Mouse (Mus musculus) midbrain, embryonic 10.5 days (tissue): ENCODE results near the gene Pofut2. TPM values are rescaled to one million over a fixed set of nuclear protein-coding genes. Genes with fewer than 3 reads are reported as not detected.
A peak's percentile ranks its signal among the peaks of the same experiment; 100 is the strongest.

ENCODE experiments used
- DNase-seq: peaks from one replicate; pipeline ENCODE4 v3.0.0-alpha.2; 2017; ENCODE audit warnings: low spot score
- H3K27ac ChIP-seq: fragments of 300-500 bp; sonication (generic); replicated peaks from 2 replicates; pipeline ENCODE4 v1.5.1; 2016; ENCODE audit warnings: mild to moderate bottlenecking
- H3K27me3 ChIP-seq: fragments of 300-500 bp; sonication (generic); 2 replicates; pipeline ENCODE4 v1.6.1; 2016; ENCODE audit warnings: low read depth, mild to moderate bottlenecking; ENCODE audit not compliant: poor library complexity, severe bottlenecking
- H3K36me3 ChIP-seq: fragments of 300-500 bp; sonication (generic); 2 replicates; pipeline ENCODE4 v1.6.1; 2016; ENCODE audit warnings: mild to moderate bottlenecking, moderate library complexity
- H3K4me1 ChIP-seq: fragments of 300-500 bp; sonication (generic); 2 replicates; pipeline ENCODE4 v1.6.1; 2016
- H3K4me3 ChIP-seq: fragments of 300-500 bp; sonication (generic); 2 replicates; pipeline ENCODE4 v1.5.1; 2016; ENCODE audit warnings: mild to moderate bottlenecking, moderate library complexity
- H3K9me3 ChIP-seq: fragments of 300-500 bp; sonication (generic); replicated peaks from 2 replicates; pipeline ENCODE4 v1.6.1; 2016; ENCODE audit warnings: mild to moderate bottlenecking
- WGBS: fragments of 180-500 bp; shearing (Covaris S2); methylation state at CpG from one replicate; pipeline ENCODE4 v1.1.7; 2016; 5-methylcytosine and 5-hydroxymethylcytosine counted together
- polyA plus RNA-seq: library from polyadenylated mRNA; unstranded; fragments of >200 nt; fragmentation: Nextera tagmentation; extraction: Ambion mirVana; gene quantifications from 2 replicates; pipeline ENCODE4 v1.2.1, GENCODE M21; 2016

Gene Pofut2
- polyA plus RNA-seq, 1 experiment from 2014 or later: 82.2 TPM

- no peak for DNase-seq
- Histone ChIP-seq H3K9me3 (no peaks in the 10 kb centered on the region), H3K4me3 (no peak overlapping the region), H3K4me1 (peaks cover 5% of the 10 kb centered on the region; the same call in 1 of the 2 replicates), H3K27ac (no peak overlapping the region), H3K36me3 (no peaks in the 10 kb centered on the region), H3K27me3 (no peaks in the 10 kb centered on the region)
- WGBS: 92% methylated on average over 5 of the region's 5 CpGs
Measured at GRCm38 (mm10) chr10:77288639-77289195, 29.7 kb downstream of the Pofut2 start.

DNA sequence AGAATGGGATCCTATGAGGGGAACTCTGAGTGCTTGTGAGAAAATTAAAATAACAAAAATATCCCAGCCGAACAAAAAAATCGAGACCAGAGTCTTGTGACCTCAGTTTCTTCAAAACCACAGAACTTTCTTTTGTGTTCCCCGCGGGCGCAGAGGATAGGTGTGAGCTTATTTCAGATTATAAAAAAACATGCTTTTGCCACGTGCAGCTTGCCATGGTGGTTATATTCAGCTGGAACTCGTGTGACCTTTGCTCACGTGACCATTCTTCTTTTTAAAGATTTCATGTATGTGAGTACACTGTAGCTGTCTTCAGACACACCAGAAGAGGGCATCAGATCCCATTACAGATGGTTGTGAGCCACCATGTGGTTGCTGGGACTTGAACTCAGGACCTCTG, 30.5 kb downstream of the Pofut2 start:
- no peak overlapping the region for H3K27ac ChIP-seq
- DNase-seq: no peak
- no peaks in the 10 kb centered on the region for H3K4me1 ChIP-seq
- H3K4me3 ChIP-seq: no peak overlapping the region
- 89% methylated on average over 8 of the region's 8 CpGs for WGBS
- peaks cover 4% of the 10 kb centered on the region; the same call in 1 of the 2 replicates for H3K36me3 ChIP-seq
- no peaks in the 10 kb centered on the region for H3K27me3 ChIP-seq
- no peaks in the 10 kb centered on the region for H3K9me3 ChIP-seq

- H3K4me3 ChIP-seq: no peak overlapping the region
- 84% methylated on average over 17 of the region's 17 CpGs for WGBS
- peaks cover 13% of the 10 kb centered on the region; the same call in 1 of the 2 replicates for H3K36me3 ChIP-seq
- H3K27me3 ChIP-seq: no peaks in the 10 kb centered on the region
- H3K27ac ChIP-seq: no peak overlapping the region
- no peaks in the 10 kb centered on the region for H3K9me3 ChIP-seq
- no peak for DNase-seq
- H3K4me1 ChIP-seq: no peaks in the 10 kb centered on the region
Measured at GRCm38 (mm10) chr10:77290624-77291366, 31.8 kb downstream of the Pofut2 start.

- WGBS: 88% methylated on average over 12 of the region's 12 CpGs
- no peak for DNase-seq
- Histone ChIP-seq H3K36me3 (peaks cover 13% of the 10 kb centered on the region; the same call in 1 of the 2 replicates), H3K27me3 (no peaks in the 10 kb centered on the region), H3K4me1 (peaks cover 3% of the 10 kb centered on the region; the same call in 1 of the 2 replicates), H3K27ac (no peak overlapping the region), H3K9me3 (no peaks in the 10 kb centered on the region), H3K4me3 (no peak overlapping the region)
Measured at GRCm38 (mm10) chr10:77294691-77295090, 35.7 kb downstream of the Pofut2 start.

GRCm38 (mm10) chr10:77298621-77299020, 39.6 kb downstream of the Pofut2 start:
- WGBS: 91% methylated on average over 8 of the region's 8 CpGs
- Histone ChIP-seq H3K27me3 (no peaks in the 10 kb centered on the region), H3K36me3 (peaks cover 18% of the 10 kb centered on the region), H3K4me1 (peaks cover 3% of the 10 kb centered on the region; the same call in 1 of the 2 replicates), H3K9me3 (no peaks in the 10 kb centered on the region), H3K4me3 (no peak overlapping the region), H3K27ac (no peak overlapping the region)
- DNase-seq: no peak

DNA sequence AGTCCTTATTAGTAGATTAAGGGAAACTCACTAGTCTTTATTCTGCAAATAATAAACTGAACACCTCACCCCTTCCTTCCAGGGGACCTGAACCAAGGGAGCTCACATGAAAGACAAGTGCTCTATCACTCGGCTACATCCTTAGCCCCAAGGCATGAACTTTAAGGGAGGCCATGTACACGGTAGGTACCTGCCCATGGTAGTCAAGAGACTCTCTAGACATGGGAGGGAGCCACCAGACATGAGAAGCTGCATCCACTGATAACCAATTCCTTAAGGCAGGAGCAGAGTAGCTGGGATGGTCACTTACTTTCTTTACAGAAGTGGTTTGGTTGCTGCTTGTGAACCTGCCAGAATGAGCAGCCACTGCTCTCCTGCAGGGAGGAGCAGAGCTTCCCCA, 40.2 kb downstream of the Pofut2 start:
- WGBS: 86% methylated on average over 2 of the region's 2 CpGs
- Histone ChIP-seq H3K4me3 (no peak overlapping the region), H3K27ac (no peak overlapping the region), H3K36me3 (peaks cover 16% of the 10 kb centered on the region), H3K4me1 (peaks cover 5% of the 10 kb centered on the region), H3K27me3 (no peaks in the 10 kb centered on the region), H3K9me3 (no peaks in the 10 kb centered on the region)
- DNase-seq: no peak

DNA sequence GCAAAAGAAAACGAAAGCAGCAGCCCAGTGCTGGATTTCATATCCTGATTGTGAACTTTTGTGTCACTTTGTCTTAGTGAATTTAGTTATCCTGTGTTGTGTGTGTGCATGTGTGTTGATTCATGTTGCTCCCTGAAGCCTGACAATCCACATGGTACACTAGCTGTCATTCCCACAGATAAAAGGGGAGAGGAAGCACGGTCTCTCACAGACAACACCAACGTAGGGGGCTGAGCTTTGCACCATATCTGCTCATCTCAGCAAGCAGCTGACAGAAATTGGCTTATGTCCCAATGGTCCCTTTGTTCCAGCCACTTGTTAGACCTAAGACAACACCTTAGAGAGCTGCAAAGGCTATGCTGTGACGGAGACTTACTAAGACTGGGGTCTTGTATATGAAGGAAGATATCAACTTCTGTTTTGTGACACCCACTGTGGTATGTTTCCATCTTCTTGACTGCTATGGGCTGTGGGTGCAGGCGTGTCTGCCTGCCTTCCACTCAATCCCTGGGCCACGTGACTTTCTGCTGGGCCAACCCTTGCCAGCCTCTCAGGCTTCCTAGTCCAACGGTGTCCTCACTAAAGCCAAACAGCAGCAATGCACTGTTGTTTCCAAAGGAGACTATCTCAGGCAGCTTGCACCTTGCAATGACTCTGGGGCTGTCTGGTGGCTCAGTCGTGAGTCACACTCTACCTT, 41.4 kb downstream of the Pofut2 start:
- no peak for DNase-seq
- 87% methylated on average over 8 of the region's 8 CpGs for WGBS
- no peak overlapping the region for H3K27ac ChIP-seq
- no peak overlapping the region for H3K4me3 ChIP-seq
- peaks cover 17% of the 10 kb centered on the region for H3K4me1 ChIP-seq
- H3K36me3 ChIP-seq: peaks cover 7% of the 10 kb centered on the region; the same call in 1 of the 2 replicates
- no peaks in the 10 kb centered on the region for H3K9me3 ChIP-seq
- no peaks in the 10 kb centered on the region for H3K27me3 ChIP-seq

DNA sequence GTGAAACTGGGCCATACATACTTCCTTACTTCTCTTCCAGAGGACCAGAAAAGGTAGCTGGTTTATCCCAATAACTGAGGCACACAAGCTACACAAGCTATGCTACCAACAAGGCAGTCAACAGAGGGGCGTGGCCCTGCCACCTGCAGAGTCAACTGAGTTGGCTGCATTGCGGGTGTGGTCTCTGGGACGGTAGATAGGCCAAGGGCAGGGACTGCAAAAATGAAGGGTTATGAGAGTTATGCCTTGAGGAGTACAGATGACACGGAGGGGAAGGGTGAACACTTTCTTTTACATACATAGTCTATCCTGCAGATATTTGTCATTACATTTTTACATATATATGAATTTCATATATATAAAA, 41.9 kb downstream of the Pofut2 start:
- H3K9me3 ChIP-seq: no peaks in the 10 kb centered on the region
- 92% methylated on average over 4 of the region's 4 CpGs for WGBS
- peaks cover 22% of the 10 kb centered on the region for H3K4me1 ChIP-seq
- no peak for DNase-seq
- H3K36me3 ChIP-seq: peaks cover 5% of the 10 kb centered on the region; the same call in 1 of the 2 replicates
- H3K27ac ChIP-seq: no peak overlapping the region
- H3K27me3 ChIP-seq: no peaks in the 10 kb centered on the region
- H3K4me3 ChIP-seq: no peak overlapping the region

DNA sequence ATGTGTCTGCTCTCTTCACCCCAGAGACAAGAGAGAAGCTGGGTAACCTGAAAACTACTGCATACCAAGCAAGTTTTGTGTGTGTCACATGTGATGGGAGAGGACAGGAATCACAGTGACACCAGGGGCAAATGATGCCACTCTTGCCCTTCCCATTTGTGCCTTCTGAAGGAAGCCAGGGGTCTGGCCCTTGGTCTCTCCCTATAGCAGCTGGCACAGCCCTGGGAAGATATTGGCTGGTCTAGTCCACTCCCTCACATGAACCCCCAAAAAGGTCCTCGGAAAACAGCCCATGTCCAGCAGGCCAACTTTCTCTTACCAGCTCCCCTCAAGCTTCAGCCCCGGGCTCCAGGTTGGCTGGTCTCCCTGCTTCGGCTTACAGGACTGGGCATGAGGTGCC, 45.3 kb downstream of the Pofut2 start:
- peaks cover 5% of the 10 kb centered on the region; the same call in 1 of the 2 replicates for H3K36me3 ChIP-seq
- H3K4me1 ChIP-seq: peaks cover 24% of the 10 kb centered on the region
- no peak for DNase-seq
- H3K27me3 ChIP-seq: no peaks in the 10 kb centered on the region
- peak overlapping the region; percentile 42; the same call in 1 of the 2 replicates for H3K27ac ChIP-seq
- H3K4me3 ChIP-seq: no peak overlapping the region
- no peaks in the 10 kb centered on the region for H3K9me3 ChIP-seq
- 65% methylated on average over 3 of the region's 3 CpGs for WGBS

DNA sequence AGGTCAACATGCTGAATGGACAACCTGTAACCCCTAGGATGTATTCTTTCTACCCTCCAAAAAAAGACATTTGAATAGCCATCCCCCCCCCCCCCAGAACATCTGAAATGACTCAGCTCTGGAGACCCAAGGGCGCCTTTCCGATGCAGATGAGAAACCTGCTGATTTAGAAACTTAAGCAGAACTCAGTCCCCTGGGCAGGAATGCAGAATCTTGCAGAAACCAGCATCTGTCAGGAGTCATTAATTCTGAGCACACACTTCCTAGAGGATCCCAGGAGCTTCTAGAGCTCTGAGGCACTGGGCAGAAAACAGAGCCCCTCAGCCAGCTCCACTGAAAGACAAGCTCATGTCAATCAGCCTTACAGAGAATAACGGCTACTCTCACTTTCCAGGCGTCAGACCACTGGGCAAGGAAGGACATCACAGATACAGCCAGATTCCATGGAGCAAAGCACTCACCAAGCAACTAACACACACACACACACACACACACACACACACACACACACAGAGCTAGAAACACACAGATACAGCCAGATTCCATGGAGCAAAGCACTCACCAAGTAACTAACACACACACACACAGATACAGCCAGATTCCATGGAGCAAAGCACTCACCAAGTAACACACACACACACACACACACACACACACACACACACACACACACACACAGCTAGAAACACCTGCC, 46.0 kb downstream of the Pofut2 start:
- peaks cover 5% of the 10 kb centered on the region; the same call in 1 of the 2 replicates for H3K36me3 ChIP-seq
- H3K4me3 ChIP-seq: no peak overlapping the region
- H3K27me3 ChIP-seq: no peaks in the 10 kb centered on the region
- H3K27ac ChIP-seq: peak overlapping the region; percentile 42
- 18% methylated on average over 4 of the region's 4 CpGs for WGBS
- H3K4me1 ChIP-seq: peaks cover 24% of the 10 kb centered on the region
- no peak for DNase-seq
- no peaks in the 10 kb centered on the region for H3K9me3 ChIP-seq

DNA sequence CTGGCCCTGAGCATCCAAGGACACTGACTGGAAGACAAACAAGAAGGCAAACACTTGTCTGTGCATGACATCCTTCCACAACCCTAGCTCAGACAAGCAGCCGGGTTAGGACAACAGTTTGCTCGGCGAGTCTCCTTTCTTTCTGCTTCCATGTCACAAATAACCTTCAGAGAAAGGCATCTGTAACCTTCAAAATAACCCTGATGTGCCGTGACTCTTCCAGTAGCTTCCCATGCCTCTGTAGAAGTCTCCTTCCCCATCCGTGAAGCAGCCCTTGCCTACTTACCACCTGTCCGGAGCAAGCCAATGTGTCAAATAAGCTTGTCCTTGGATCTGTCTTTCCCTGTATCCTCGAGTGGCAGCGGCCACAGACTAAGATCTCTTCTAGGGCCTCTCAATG, 46.7 kb downstream of the Pofut2 start:
- H3K4me3 ChIP-seq: no peak overlapping the region
- no peaks in the 10 kb centered on the region for H3K27me3 ChIP-seq
- H3K4me1 ChIP-seq: peaks cover 24% of the 10 kb centered on the region
- H3K36me3 ChIP-seq: peaks cover 5% of the 10 kb centered on the region; the same call in 1 of the 2 replicates
- 82% methylated on average over 8 of the region's 8 CpGs for WGBS
- no peak for DNase-seq
- peak overlapping the region; percentile 42 for H3K27ac ChIP-seq
- H3K9me3 ChIP-seq: no peaks in the 10 kb centered on the region

DNA sequence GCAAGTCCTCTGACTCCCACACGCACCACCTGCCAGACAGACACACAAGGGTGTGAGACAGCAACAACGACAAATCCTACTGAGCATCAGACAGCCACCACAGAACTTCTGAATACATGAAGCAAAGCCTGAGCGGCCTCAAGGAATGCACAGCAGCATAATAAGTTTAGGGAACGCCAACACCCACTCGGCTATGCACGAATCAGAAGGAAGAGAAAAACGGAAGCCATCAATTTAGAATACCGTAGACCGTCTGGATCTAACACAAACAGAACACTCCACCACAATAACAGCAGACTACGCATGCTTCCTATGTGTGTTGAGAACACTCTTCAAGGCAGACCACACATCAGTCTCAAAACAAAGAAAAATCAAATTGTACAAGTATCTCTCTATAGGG, 50.0 kb downstream of the Pofut2 start:
- no peaks in the 10 kb centered on the region for H3K27me3 ChIP-seq
- 0 out of 2 replicates have a peak overlapping the region, but pooled peaks have one; percentile 15 for H3K27ac ChIP-seq
- no peaks in the 10 kb centered on the region for H3K9me3 ChIP-seq
- H3K4me1 ChIP-seq: peaks cover 24% of the 10 kb centered on the region
- H3K4me3 ChIP-seq: no peak overlapping the region
- WGBS: 69% methylated on average over 10 of the region's 10 CpGs
- DNase-seq: no peak
- no peaks in the 10 kb centered on the region; the same call in 1 of the 2 replicates for H3K36me3 ChIP-seq
